Mouse (Mus musculus): ENCODE measurements around the gene Bcat2. TPM values are rescaled to one million over a fixed set of nuclear protein-coding genes. Genes with fewer than 3 reads are reported as not detected.

The Bcat2 gene
- polyA plus RNA-seq, 1 experiment: 173 TPM

DNA sequence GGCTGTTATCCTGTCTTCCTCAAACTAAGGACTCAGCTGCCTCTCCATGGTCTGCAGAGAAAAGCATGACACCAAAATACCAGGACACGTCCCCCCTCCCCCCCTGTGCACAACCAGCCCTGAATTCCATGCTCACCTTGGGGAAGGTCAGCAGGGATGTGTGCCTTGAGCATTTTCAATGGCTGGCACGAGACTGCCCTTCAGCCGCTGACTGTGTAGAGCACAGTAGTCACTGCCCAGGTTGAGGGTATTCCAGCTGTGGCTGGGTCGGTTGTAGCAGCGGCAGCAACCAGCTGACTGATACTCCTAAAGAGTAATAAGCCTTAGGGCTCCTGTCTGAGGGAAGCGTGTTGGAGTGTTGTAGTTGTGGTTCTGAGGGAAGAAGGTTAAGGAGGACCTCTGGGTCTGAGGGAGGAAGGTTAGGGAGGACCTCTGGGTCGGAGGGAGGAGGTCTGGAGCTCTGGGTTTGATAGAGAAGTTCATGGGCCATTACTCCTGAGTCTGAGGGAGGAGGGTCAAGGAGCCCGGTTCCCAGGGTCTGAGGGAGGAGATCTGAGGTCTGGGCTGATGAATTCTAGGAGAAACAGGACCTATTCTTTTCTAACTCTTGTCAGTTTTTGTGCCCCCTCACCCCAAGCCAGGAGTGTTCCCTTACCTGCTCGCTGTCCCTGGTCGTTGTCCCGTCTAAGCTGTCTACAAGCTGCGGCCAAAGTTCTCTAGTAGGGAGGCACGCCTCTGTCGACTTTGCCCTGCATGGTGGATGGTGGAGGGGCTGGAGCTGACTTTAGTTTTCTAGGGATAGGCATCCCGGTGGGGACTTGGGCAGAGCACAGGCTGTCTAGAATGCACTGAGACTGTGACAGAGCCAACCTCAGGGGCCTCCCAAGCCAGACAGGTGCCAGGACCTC, 4.8 kb downstream of the Bcat2 start:
- Histone ChIP-seq H3K4me3 (ENCODE audit: control insufficient read depth, insufficient read depth, low read length) (no peak overlapping the region), H3K4me1 (replicated peaks; ENCODE audit: control insufficient read depth, insufficient read depth, low read length) (peaks cover 47% of the 10 kb centered on the region), H3K27me3 (ENCODE audit: control insufficient read depth, insufficient read depth, low read length) (no peaks in the 10 kb centered on the region), H3K36me3 (ENCODE audit: control insufficient read depth, insufficient read depth, low read length) (peaks cover 24% of the 10 kb centered on the region), H3K27ac (ENCODE audit: control insufficient read depth, insufficient read depth, low read length) (peak overlapping the region; percentile 40; the same call in 1 of the 2 replicates)
- WGBS: 93% methylated on average over 15 of the region's 15 CpGs
- DNase-seq: no peak
- TF ChIP-seq CTCF (IDR thresholded peaks at IDR 0.05; ENCODE audit: borderline replicate concordance, control insufficient read depth, extremely low read depth, insufficient read depth, low read length, poor library complexity) (no peak), POLR2A (IDR thresholded peaks at IDR 0.05; ENCODE audit: control insufficient read depth, extremely low read depth, insufficient read depth, low read length, poor library complexity) (no peak)

DNA sequence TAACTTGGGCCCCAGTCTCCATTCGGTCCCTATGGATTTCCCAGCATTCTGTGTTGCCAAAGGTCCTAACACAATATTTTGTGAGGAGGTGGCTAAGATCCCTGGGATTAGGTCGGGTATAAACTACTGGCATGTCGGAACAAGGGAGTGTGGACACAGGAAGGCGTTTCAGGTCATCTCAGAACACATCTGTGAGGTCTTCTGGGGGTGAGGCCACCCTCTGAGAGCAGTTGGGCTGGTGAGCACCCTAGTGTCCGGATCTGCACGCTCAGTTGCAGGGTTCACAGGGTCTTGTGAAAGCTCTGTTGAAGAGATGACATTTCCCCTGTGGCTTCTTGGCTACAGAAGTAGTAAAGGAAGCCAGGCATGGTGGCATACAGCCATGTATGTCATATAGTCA, 16.0 kb downstream of the Bcat2 start:
- H3K36me3 ChIP-seq (ENCODE audit: control insufficient read depth, insufficient read depth, low read length): peaks cover 40% of the 10 kb centered on the region
- TF ChIP-seq POLR2A (IDR thresholded peaks at IDR 0.05; ENCODE audit: control insufficient read depth, extremely low read depth, insufficient read depth, low read length, poor library complexity): no peak
- no peak for TF ChIP-seq CTCF (IDR thresholded peaks at IDR 0.05; ENCODE audit: borderline replicate concordance, control insufficient read depth, extremely low read depth, insufficient read depth, low read length, poor library complexity)
- 97% methylated on average over 6 of the region's 6 CpGs for WGBS
- no peaks in the 10 kb centered on the region for H3K27me3 ChIP-seq (ENCODE audit: control insufficient read depth, insufficient read depth, low read length)
- H3K27ac ChIP-seq (ENCODE audit: control insufficient read depth, insufficient read depth, low read length): no peak overlapping the region
- H3K4me3 ChIP-seq (ENCODE audit: control insufficient read depth, insufficient read depth, low read length): no peak overlapping the region
- peaks cover 4% of the 10 kb centered on the region for H3K4me1 ChIP-seq (replicated peaks; ENCODE audit: control insufficient read depth, insufficient read depth, low read length)
- DNase-seq: no peak

DNA sequence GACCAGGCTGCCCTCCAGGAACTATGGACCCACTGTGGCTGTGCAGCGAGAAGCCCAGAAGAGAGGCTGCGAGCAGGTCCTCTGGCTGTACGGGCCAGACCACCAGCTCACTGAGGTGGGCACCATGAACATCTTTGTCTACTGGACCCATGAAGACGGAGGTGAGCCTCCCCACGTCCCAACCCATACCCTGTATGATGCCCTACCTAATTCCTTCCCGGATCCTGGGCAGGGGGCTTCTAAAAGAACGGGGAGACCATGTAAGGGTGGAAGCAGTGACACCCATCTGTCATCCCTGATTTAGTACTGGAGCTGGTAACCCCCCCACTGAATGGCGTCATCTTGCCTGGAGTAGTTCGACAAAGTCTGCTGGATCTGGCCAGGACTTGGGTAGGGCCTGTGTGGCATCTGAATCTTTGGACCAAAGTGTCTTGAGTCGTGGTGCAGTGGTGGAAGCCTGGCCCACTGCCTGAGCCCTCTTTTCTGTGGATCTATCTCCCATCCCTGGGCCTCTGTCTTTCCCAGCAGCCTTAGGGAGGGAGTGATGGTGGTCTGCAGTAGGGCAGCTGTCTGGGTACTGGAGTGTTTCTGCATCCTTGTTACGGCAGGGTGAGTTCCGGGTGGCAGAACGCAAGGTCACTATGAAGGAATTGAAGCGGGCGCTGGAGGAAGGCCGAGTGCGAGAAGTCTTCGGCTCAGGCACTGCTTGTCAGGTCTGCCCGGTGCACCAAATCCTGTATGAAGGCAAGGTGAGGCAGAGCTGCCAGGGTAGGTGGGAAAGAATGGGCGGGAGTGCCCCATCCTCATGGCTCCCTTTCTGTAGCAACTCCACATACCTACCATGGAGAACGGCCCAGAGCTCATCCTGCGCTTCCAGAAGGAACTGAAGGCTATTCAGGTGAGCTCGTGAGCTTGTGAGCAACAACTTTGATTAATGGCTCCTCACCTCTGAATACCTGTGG, 18.0 kb downstream of the Bcat2 start:
- Histone ChIP-seq H3K36me3 (ENCODE audit: control insufficient read depth, insufficient read depth, low read length) (peaks cover 34% of the 10 kb centered on the region), H3K27me3 (ENCODE audit: control insufficient read depth, insufficient read depth, low read length) (no peaks in the 10 kb centered on the region), H3K27ac (ENCODE audit: control insufficient read depth, insufficient read depth, low read length) (no peak overlapping the region), H3K4me1 (replicated peaks; ENCODE audit: control insufficient read depth, insufficient read depth, low read length) (peaks cover 4% of the 10 kb centered on the region), H3K4me3 (ENCODE audit: control insufficient read depth, insufficient read depth, low read length) (no peak overlapping the region)
- 97% methylated on average over 23 of the region's 23 CpGs for WGBS
- TF ChIP-seq CTCF (IDR thresholded peaks at IDR 0.05; ENCODE audit: borderline replicate concordance, control insufficient read depth, extremely low read depth, insufficient read depth, low read length, poor library complexity) (no peak), POLR2A (IDR thresholded peaks at IDR 0.05; ENCODE audit: control insufficient read depth, extremely low read depth, insufficient read depth, low read length, poor library complexity) (no peak)
- DNase-seq: no peak

DNA sequence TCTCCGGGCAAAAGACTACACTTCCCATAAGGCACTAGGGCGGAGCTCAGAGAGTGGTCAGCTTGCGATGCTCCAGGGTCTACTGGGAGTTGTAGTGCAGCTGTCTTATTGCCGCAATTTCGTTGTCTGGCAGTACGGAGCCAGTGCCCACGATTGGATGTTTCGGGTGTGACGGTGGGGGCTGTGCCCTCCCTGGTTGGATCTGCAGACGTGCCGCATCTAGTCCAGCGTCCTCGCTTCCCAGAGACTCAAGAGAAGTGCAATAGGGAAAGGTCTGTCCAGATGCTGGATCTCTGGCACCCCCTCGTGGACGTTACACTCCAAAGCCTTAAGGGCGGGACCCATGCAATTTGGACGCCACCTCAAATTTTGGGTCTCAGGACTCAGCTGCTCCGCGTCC, 19.2 kb downstream of the Bcat2 start:
- H3K4me3 ChIP-seq (ENCODE audit: control insufficient read depth, insufficient read depth, low read length): peak overlapping the region; percentile 27
- WGBS: 8% methylated on average over 19 of the region's 19 CpGs
- H3K36me3 ChIP-seq (ENCODE audit: control insufficient read depth, insufficient read depth, low read length): peaks cover 28% of the 10 kb centered on the region
- peak; percentile 82 for DNase-seq
- TF ChIP-seq CTCF (IDR thresholded peaks at IDR 0.05; ENCODE audit: borderline replicate concordance, control insufficient read depth, extremely low read depth, insufficient read depth, low read length, poor library complexity) (peak; percentile 86), POLR2A (IDR thresholded peaks at IDR 0.05; ENCODE audit: control insufficient read depth, extremely low read depth, insufficient read depth, low read length, poor library complexity) (no peak)
- peaks cover 4% of the 10 kb centered on the region for H3K4me1 ChIP-seq (replicated peaks; ENCODE audit: control insufficient read depth, insufficient read depth, low read length)
- no peak overlapping the region for H3K27ac ChIP-seq (ENCODE audit: control insufficient read depth, insufficient read depth, low read length)
- H3K27me3 ChIP-seq (ENCODE audit: control insufficient read depth, insufficient read depth, low read length): no peaks in the 10 kb centered on the region

DNA sequence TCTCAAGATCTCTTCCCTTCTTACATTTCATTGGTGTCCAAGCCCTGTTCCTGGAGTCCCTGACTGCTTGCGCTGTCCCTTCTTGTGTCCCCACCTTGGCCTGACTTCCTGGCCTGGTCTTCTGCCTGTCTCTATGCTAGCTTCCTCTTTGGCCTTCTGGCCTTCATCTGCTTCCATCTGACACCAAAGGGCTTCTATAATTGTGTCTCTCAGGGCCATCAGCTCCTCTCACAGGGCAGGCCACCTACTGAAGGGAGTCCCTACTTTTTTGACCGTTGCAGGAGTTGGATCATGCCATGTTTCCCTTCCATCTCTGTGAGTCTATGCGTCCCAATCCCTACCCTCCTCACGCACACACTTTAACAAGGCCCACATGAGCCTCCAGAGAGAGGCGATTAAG, 19.9 kb downstream of the Bcat2 start:
- 95% methylated on average over 5 of the region's 5 CpGs for WGBS
- H3K27ac ChIP-seq (ENCODE audit: control insufficient read depth, insufficient read depth, low read length): no peak overlapping the region
- H3K36me3 ChIP-seq (ENCODE audit: control insufficient read depth, insufficient read depth, low read length): peaks cover 22% of the 10 kb centered on the region

DNA sequence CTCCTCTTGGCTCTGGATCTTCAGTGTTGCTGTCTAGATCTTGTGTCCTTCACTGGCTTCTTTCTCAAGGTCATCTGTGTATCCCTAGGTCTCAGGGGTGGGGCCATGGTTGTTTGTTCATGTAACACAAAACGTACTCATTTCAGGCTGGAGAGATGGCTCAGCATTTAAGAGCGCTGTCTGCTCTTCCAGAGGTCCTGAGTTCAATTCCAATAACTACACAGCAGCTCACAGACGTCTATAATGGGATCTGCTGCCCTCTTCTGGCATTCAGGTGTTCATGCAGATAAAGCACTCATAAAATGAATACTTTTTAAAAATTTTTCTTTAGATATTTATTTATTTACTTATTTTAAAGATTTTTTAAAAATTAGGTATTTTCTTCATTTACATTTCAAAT, 20.9 kb downstream of the Bcat2 start:
- Histone ChIP-seq H3K4me1 (replicated peaks; ENCODE audit: control insufficient read depth, insufficient read depth, low read length) (peaks cover 10% of the 10 kb centered on the region), H3K36me3 (ENCODE audit: control insufficient read depth, insufficient read depth, low read length) (peaks cover 13% of the 10 kb centered on the region), H3K27me3 (ENCODE audit: control insufficient read depth, insufficient read depth, low read length) (no peaks in the 10 kb centered on the region), H3K4me3 (ENCODE audit: control insufficient read depth, insufficient read depth, low read length) (no peak overlapping the region), H3K27ac (ENCODE audit: control insufficient read depth, insufficient read depth, low read length) (no peak overlapping the region)
- 75% methylated on average over 3 of the region's 3 CpGs for WGBS
- DNase-seq: no peak
- TF ChIP-seq POLR2A (IDR thresholded peaks at IDR 0.05; ENCODE audit: control insufficient read depth, extremely low read depth, insufficient read depth, low read length, poor library complexity) (no peak), CTCF (IDR thresholded peaks at IDR 0.05; ENCODE audit: borderline replicate concordance, control insufficient read depth, extremely low read depth, insufficient read depth, low read length, poor library complexity) (no peak)

More for the DNA sequence above, 19.9 kb downstream of the Bcat2 start:
- Histone ChIP-seq H3K4me1 (replicated peaks; ENCODE audit: control insufficient read depth, insufficient read depth, low read length) (peaks cover 4% of the 10 kb centered on the region), H3K27me3 (ENCODE audit: control insufficient read depth, insufficient read depth, low read length) (no peaks in the 10 kb centered on the region), H3K4me3 (ENCODE audit: control insufficient read depth, insufficient read depth, low read length) (no peak overlapping the region)
- no peak for DNase-seq
- TF ChIP-seq POLR2A (IDR thresholded peaks at IDR 0.05; ENCODE audit: control insufficient read depth, extremely low read depth, insufficient read depth, low read length, poor library complexity) (no peak), CTCF (IDR thresholded peaks at IDR 0.05; ENCODE audit: borderline replicate concordance, control insufficient read depth, extremely low read depth, insufficient read depth, low read length, poor library complexity) (no peak)
